Comparison of ENCODE assay signal across 27 mouse cellular contexts in genomic region chr3:129309926-129310325, GRCm38 (mm10). TPM values are rescaled to one million over a fixed set of nuclear protein-coding genes. Genes with fewer than 3 reads are reported as not detected.
"Had no signal": no experiment of that assay in that cellular context is flagged by ENCODE, and none has a peak within 500 bp of the region (broad histone marks: within the 10 kb centered on the region; RNA-seq: fewer than 3 reads in every experiment).

No protein-coding gene starts in this region.

- H3K4me1 ChIP-seq: heart, embryonic 10.5 days; heart, embryonic 15.5 days; hindbrain, embryonic 13.5 days; intestine, embryonic 15.5 days; liver, embryonic 13.5 days; liver, embryonic 15.5 days had no signal

- ATAC-seq: forebrain, postnatal 0 days; hindbrain, embryonic 16.5 days; inflammation-experienced regulatory T-cells, adult 6 months; intestine, embryonic 15.5 days; intestine, postnatal 0 days had no signal

- H3K27ac ChIP-seq: heart, embryonic 10.5 days; heart, embryonic 13.5 days; heart, embryonic 15.5 days; hindbrain, embryonic 13.5 days; intestine, embryonic 15.5 days; layer of hippocampus, adult 2 months; left cerebral cortex, adult 2 months; limb, embryonic 10.5 days; limb, embryonic 12.5 days; liver, embryonic 13.5 days; liver, embryonic 15.5 days had no signal

- H3K36me3 ChIP-seq: heart, embryonic 10.5 days; heart, embryonic 15.5 days; hindbrain, embryonic 13.5 days; intestine, embryonic 15.5 days; limb, embryonic 10.5 days; limb, embryonic 12.5 days; liver, embryonic 13.5 days; liver, embryonic 15.5 days had no signal

- DNase-seq: forebrain, postnatal 0 days; gastrocnemius, postnatal 14 days; gastrocnemius, postnatal 36 days; heart, adult 18-20 months; heart, postnatal 14 days; heart, postnatal 36 days; kidney, adult 18-20 months; kidney, adult 8-10 months; kidney, postnatal 10 days; kidney, postnatal 25 days; kidney, postnatal 4 days; liver; liver, embryonic 13.5 days had no signal

- H3K9ac ChIP-seq: forebrain, postnatal 0 days; heart, embryonic 13.5 days; heart, embryonic 15.5 days; hindbrain, embryonic 13.5 days; intestine, embryonic 15.5 days; limb, embryonic 12.5 days; liver, embryonic 13.5 days; liver, embryonic 15.5 days had no signal

- H3K27me3 ChIP-seq: heart, embryonic 13.5 days; heart, embryonic 15.5 days; hindbrain, embryonic 13.5 days; intestine, embryonic 15.5 days; limb, embryonic 12.5 days; liver, embryonic 13.5 days; liver, embryonic 15.5 days had no signal

- H3K9me3 ChIP-seq: heart, embryonic 10.5 days; heart, embryonic 13.5 days; heart, embryonic 15.5 days; hindbrain, embryonic 13.5 days; intestine, embryonic 15.5 days; limb, embryonic 10.5 days; limb, embryonic 12.5 days; liver, embryonic 13.5 days; liver, embryonic 15.5 days had no signal

- H3K4me3 ChIP-seq: heart, embryonic 10.5 days; heart, embryonic 13.5 days; heart, embryonic 15.5 days; hindbrain, embryonic 13.5 days; intestine, embryonic 15.5 days; layer of hippocampus, adult 2 months; left cerebral cortex, adult 2 months; limb, embryonic 10.5 days; limb, embryonic 12.5 days; liver, embryonic 13.5 days; liver, embryonic 15.5 days had no signal

- H3K4me2 ChIP-seq: heart, embryonic 13.5 days; heart, embryonic 15.5 days; hindbrain, embryonic 13.5 days; intestine, embryonic 15.5 days; limb, embryonic 12.5 days; liver, embryonic 11.5 days; liver, embryonic 13.5 days; liver, embryonic 15.5 days had no signal

RNA-seq across cellular contexts. Expression of gene Enpep, which starts 22.6 kb away (rescaled TPM):
- polyA plus RNA-seq: inflammation-experienced regulatory T-cells, adult 6 months had no signal
